Mouse (Mus musculus) spleen, postnatal 36 days (tissue): ENCODE measurements around the gene 1700001P01Rik.

Experiments used
- DNase-seq, 2 experiments: peaks; one replicate each; pipeline ENCODE4 v3.0.0; 2022; ENCODE audit warnings: low spot score in 2 of 2, mixed read lengths in 1 of 2

The 1700001P01Rik gene

GRCm38 (mm10) chr11:97775808-97776496 is at the start of gene 1700001P01Rik:
Gene 1700001P01Rik, minus strand, starts transcription at chr11:97775918.
- no peak for DNase-seq

- peak; percentile 70 for DNase-seq
Observed at GRCm38 (mm10) chr11:97825295-97825694, 49.6 kb upstream of the 1700001P01Rik start.

DNA sequence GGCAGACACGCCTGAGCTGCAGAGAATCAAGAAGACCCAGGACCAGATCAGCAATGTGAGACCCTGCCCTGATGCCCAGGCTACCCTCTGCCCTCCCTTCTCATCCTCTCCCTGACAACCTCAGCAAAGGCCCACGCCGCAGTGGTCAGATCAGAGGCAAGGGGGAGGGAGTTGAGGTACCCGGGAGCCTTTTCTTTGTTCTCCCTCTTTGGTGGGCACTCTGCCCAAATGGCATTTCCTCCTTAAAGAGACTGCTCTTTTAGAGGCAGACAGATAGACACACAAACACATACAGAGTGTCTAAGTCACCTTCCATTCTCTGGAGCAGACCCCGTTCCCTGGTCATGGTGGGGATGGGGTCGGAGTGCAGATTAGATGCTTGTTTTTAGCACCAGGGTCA is 49.2 kb upstream of the 1700001P01Rik start:
- no peak for DNase-seq

- DNase-seq = no peak
Observed at GRCm38 (mm10) chr11:97824168-97824567, 48.5 kb upstream of the 1700001P01Rik start.

DNA sequence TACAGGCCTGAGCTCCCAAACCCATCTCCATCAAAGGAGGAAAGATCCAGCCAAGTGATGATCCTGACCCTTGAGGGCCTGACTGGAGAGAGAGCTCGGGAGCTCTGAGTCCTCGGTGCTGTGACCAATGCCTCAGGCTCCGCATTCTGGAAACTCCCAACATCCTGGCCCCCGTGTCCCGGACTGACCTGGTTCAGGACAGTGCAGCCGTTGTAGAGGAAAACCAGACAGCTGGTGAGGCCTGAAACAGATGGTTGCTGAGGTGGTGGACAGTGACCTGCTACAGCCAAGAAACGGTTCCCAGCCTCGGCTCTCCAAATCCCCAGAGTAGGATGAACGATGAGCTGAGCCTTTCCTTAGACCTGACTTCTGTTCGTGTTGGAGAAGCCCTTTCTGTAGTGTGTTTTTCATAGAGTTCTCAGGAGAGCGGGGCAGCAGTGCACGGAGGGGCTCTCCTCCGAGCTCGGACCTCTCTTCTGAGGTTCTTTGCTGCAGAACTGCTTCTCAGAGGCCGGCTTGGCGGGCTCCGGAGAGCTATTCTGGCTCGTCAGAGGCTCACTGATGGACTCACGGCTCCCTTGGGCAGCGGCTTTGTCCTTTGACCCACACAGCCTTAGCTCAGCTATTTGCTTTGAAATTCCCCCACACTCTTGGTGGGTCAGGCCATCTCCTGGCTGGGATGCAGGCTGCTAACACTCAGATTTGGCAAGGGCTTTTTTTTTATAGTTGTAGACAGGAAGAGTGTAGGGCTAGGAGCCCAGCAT is 47.3 kb upstream of the 1700001P01Rik start:
- no peak for DNase-seq

GRCm38 (mm10) chr11:97821401-97822064 is 45.8 kb upstream of the 1700001P01Rik start:
- DNase-seq = no peak

DNA sequence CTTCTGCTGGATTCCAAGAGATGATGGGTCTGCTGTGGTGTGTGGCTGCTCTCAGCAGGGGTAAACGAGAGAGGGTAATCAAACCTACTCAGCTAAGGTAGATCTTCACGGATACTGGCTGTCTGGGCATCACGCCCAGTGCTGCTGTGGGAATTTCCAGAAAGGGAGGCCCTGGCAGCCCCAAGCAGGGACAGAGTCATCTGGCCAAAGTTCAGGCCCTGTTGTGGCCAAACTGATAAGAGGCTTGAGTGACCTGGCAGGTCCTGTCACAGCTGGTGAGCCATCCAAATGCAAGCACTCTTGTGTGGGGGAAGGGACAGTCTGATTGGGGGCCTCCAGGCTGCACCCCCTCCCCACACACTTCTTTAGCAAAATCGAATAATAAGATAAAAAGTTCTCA is 45.1 kb upstream of the 1700001P01Rik start:
- DNase-seq = no peak

DNA sequence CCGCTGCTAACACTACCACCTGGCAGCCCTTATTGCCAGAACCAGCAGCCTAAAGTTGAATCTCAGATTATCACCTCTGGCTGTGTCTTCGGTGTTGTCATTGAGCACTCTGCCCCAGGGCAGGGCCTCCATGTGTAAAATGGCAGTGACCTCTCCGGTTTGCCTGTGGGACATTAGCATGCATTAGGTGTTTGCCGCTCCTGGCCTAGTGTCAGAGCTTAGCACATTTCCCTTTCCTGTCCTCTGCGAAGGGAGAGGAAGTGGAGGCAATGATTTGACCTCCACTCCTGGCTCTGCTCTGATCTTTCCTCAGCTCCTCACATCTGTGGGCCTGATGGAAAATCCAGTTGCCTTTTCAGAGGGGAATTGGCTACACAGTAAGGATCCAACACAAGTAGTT is 44.2 kb upstream of the 1700001P01Rik start:
- no peak for DNase-seq

- no peak for DNase-seq
Observed at GRCm38 (mm10) chr11:97819102-97819501, 43.4 kb upstream of the 1700001P01Rik start.

- DNase-seq = no peak
Observed at GRCm38 (mm10) chr11:97818571-97818970, 42.9 kb upstream of the 1700001P01Rik start.

DNA sequence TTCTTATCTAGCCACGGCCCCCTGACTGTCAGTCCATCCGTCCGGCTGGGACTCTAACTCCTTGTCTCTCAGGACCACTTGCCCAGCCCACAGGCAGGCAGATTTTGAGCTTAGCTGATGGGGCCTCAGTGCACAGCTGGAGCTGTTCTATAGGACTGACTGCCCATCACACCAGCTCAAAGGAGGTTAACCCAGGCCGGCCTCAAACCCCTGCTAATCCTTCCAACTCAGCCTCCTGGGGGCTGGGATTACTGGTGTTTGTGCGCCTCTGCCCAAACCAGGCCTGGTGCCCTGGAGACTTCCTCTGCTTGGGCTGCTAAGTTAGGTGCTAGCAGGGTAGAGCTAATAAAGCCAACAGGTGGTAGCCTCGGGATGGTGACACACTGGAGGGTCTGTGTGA is 42.3 kb upstream of the 1700001P01Rik start:
- no peak for DNase-seq

DNA sequence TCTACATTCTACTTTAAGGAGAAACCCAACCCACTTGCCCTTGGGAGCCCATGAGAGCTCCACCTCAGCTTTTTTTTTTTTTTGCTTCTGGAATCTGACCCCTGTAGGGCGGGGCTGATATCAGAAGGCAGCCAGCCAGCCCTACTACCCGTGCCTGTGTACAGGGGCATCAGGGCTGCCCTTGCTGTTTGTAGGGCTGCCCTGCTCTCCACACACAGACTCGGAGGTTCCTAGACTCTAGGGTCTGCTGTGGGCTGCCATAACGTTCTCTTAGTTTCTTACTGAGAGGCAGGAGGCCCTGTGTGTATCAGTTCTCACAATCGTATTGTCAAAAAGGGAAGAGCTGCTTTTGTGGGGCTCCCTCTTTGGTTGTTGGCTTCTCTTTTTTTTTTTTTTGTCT is 41.7 kb upstream of the 1700001P01Rik start:
- DNase-seq = no peak

- no peak for DNase-seq
Observed at GRCm38 (mm10) chr11:97816916-97817315, 41.2 kb upstream of the 1700001P01Rik start.

- no peak for DNase-seq
Observed at GRCm38 (mm10) chr11:97816176-97816575, 40.5 kb upstream of the 1700001P01Rik start.

DNA sequence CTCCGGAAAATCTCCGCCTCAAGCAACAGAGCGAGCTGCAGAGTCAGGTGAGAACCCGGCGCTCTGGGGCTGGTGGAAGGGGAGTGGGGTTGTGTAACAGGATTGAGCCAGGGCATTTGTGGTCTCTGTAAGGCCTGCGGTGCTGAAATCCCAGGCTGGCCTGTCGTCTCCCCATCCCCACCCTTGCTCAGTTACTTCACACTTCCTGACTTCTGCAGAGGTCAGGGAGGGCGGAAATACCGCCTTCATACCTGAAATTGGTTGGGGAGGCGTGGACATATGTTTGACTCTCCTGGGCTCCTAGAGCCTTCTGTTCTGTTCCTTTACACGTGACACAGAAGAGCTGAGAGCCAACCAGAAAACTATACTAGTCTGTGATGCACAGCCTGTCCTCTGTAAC is 40.0 kb upstream of the 1700001P01Rik start:
- no peak for DNase-seq

- DNase-seq = no peak
Observed at GRCm38 (mm10) chr11:97813746-97814515, 38.2 kb upstream of the 1700001P01Rik start.

- no peak for DNase-seq
Observed at GRCm38 (mm10) chr11:97813085-97813484, 37.4 kb upstream of the 1700001P01Rik start.

GRCm38 (mm10) chr11:97812491-97812921 is 36.8 kb upstream of the 1700001P01Rik start:
- no peak for DNase-seq

GRCm38 (mm10) chr11:97811569-97812362 is 36.0 kb upstream of the 1700001P01Rik start:
- DNase-seq = no peak

GRCm38 (mm10) chr11:97810970-97811369 is 35.3 kb upstream of the 1700001P01Rik start:
- no peak for DNase-seq

DNA sequence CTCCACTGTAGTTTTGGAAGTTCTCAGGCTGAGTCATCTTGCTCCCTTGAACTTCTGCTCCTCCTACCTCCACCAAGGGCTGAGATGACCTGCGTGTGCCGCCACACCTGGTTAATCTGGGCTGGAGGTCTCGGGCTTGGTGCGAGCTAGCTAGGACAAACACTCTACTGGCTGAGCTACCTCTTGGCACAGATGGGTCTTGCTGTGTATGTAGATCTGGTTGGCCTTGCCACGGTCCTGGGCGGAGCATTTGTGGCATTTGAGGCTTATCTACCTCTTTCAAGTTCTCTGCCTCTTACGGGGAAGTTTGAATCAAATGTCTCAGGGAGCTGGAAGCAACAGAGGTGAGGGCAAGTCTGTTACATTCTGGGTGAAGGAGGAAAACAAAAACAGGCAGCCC is 34.6 kb upstream of the 1700001P01Rik start:
- DNase-seq = peak; percentile 38 to 43
